Mouse (Mus musculus): ENCODE data around the gene Nlrp10. TPM values are rescaled to one million over a fixed set of nuclear protein-coding genes. Genes with fewer than 3 reads are reported as not detected.

Nlrp10 gene
- polyA plus RNA-seq (2012; fragmentation: generic; extraction: Trizol), result 0.02 TPM
- long read RNA-seq, experiment 1, result 0 reads
- long read RNA-seq, experiment 2, full-length matches to known transcripts, result 1 of 1 reads
- long read RNA-seq, experiment 2, partial matches to known transcripts, result 0 of 1 reads
- long read RNA-seq, experiment 2, other reads (novel, unspliced or antisense), result 0 of 1 reads

GRCm38 (mm10) chr7:108929726-108930393 lies at the start of gene Nlrp10:
Nlrp10 (minus strand) TSS chr7:108930178.
- Histone ChIP-seq H3K36me3 (ENCODE audit: control insufficient read depth, insufficient read depth) (no peaks in the 10 kb centered on the region), H3K79me3 (ENCODE audit: low read depth) (peaks cover 3% of the 10 kb centered on the region), H3K4me3 (ENCODE audit: insufficient read depth, poor library complexity, severe bottlenecking) (no peak within 1 kb of the TSS), H3K79me2 (ENCODE audit: control insufficient read depth, insufficient read depth) (peaks cover 5% of the 10 kb centered on the region), H3ac (ENCODE audit: control insufficient read depth, insufficient read length, low read depth) (no peak within 1 kb of the TSS), H3K27me3 (ENCODE audit: control insufficient read depth, insufficient read depth, insufficient read length) (no peaks in the 10 kb centered on the region)
- TF ChIP-seq MAX (IDR thresholded peaks at IDR 0.05) (no peak), MYOD1 (IDR thresholded peaks at IDR 0.05; ENCODE audit: control insufficient read depth, insufficient read length, low read depth) (no peak), FOSL1 (IDR thresholded peaks at IDR 0.05; ENCODE audit: insufficient read depth, low read length, poor library complexity, severe bottlenecking) (no peak), USF1 (IDR thresholded peaks at IDR 0.05; ENCODE audit: low read depth) (no peak), CTCF (IDR thresholded peaks at IDR 0.05; ENCODE audit: control insufficient read depth, insufficient read depth, insufficient read length) (no peak), MYOG (IDR thresholded peaks at IDR 0.05; ENCODE audit: control insufficient read depth, extremely low read depth, insufficient read length) (no peak), CEBPB (IDR thresholded peaks at IDR 0.05; ENCODE audit: low read depth) (no peak)

- no peaks in the 10 kb centered on the region for H3K27me3 ChIP-seq (ENCODE audit: control insufficient read depth, insufficient read depth, insufficient read length)
- H3K36me3 ChIP-seq (ENCODE audit: control insufficient read depth, insufficient read depth), result no peaks in the 10 kb centered on the region
- H3ac ChIP-seq (ENCODE audit: control insufficient read depth, insufficient read length, low read depth), result no peak overlapping the region
- H3K79me2 ChIP-seq (ENCODE audit: control insufficient read depth, insufficient read depth), result no peaks in the 10 kb centered on the region
- no peak overlapping the region for H3K4me3 ChIP-seq (ENCODE audit: insufficient read depth, poor library complexity, severe bottlenecking)
- H3K79me3 ChIP-seq (ENCODE audit: low read depth), result no peaks in the 10 kb centered on the region
- no peak for TF ChIP-seq MYOD1 (IDR thresholded peaks at IDR 0.05; ENCODE audit: control insufficient read depth, insufficient read length, low read depth)
- no peak for TF ChIP-seq CEBPB (IDR thresholded peaks at IDR 0.05; ENCODE audit: low read depth)
- no peak for TF ChIP-seq MAX (IDR thresholded peaks at IDR 0.05)
- TF ChIP-seq USF1 (IDR thresholded peaks at IDR 0.05; ENCODE audit: low read depth), result no peak
- TF ChIP-seq CTCF (IDR thresholded peaks at IDR 0.05; ENCODE audit: control insufficient read depth, insufficient read depth, insufficient read length), result no peak
- TF ChIP-seq FOSL1 (IDR thresholded peaks at IDR 0.05; ENCODE audit: insufficient read depth, low read length, poor library complexity, severe bottlenecking), result no peak
- no peak for TF ChIP-seq MYOG (IDR thresholded peaks at IDR 0.05; ENCODE audit: control insufficient read depth, extremely low read depth, insufficient read length)
Observed at GRCm38 (mm10) chr7:108972273-108972672, 42.3 kb upstream of the Nlrp10 start.

- Histone ChIP-seq H3K4me3 (ENCODE audit: insufficient read depth, poor library complexity, severe bottlenecking) (no peak overlapping the region), H3K36me3 (ENCODE audit: control insufficient read depth, insufficient read depth) (no peaks in the 10 kb centered on the region), H3K27me3 (ENCODE audit: control insufficient read depth, insufficient read depth, insufficient read length) (no peaks in the 10 kb centered on the region), H3ac (ENCODE audit: control insufficient read depth, insufficient read length, low read depth) (no peak overlapping the region), H3K79me3 (ENCODE audit: low read depth) (no peaks in the 10 kb centered on the region), H3K79me2 (ENCODE audit: control insufficient read depth, insufficient read depth) (no peaks in the 10 kb centered on the region)
- TF ChIP-seq USF1 (IDR thresholded peaks at IDR 0.05; ENCODE audit: low read depth), result no peak
- TF ChIP-seq FOSL1 (IDR thresholded peaks at IDR 0.05; ENCODE audit: insufficient read depth, low read length, poor library complexity, severe bottlenecking), result no peak
- TF ChIP-seq MYOD1 (IDR thresholded peaks at IDR 0.05; ENCODE audit: control insufficient read depth, insufficient read length, low read depth), result peak; percentile 9
- no peak for TF ChIP-seq MYOG (IDR thresholded peaks at IDR 0.05; ENCODE audit: control insufficient read depth, extremely low read depth, insufficient read length)
- no peak for TF ChIP-seq MAX (IDR thresholded peaks at IDR 0.05)
Observed at GRCm38 (mm10) chr7:108968201-108968600, 38.2 kb upstream of the Nlrp10 start.

- Histone ChIP-seq H3K27me3 (ENCODE audit: control insufficient read depth, insufficient read depth, insufficient read length) (no peaks in the 10 kb centered on the region), H3ac (ENCODE audit: control insufficient read depth, insufficient read length, low read depth) (no peak overlapping the region), H3K4me3 (ENCODE audit: insufficient read depth, poor library complexity, severe bottlenecking) (no peak overlapping the region), H3K79me2 (ENCODE audit: control insufficient read depth, insufficient read depth) (no peaks in the 10 kb centered on the region), H3K36me3 (ENCODE audit: control insufficient read depth, insufficient read depth) (no peaks in the 10 kb centered on the region), H3K79me3 (ENCODE audit: low read depth) (no peaks in the 10 kb centered on the region)
- peak; percentile 57 for TF ChIP-seq CTCF (IDR thresholded peaks at IDR 0.05; ENCODE audit: control insufficient read depth, insufficient read depth, insufficient read length)
- no peak for TF ChIP-seq FOSL1 (IDR thresholded peaks at IDR 0.05; ENCODE audit: insufficient read depth, low read length, poor library complexity, severe bottlenecking)
- no peak for TF ChIP-seq CEBPB (IDR thresholded peaks at IDR 0.05; ENCODE audit: low read depth)
- TF ChIP-seq MAX (IDR thresholded peaks at IDR 0.05), result no peak
- TF ChIP-seq USF1 (IDR thresholded peaks at IDR 0.05; ENCODE audit: low read depth), result no peak
- TF ChIP-seq MYOG (IDR thresholded peaks at IDR 0.05; ENCODE audit: control insufficient read depth, extremely low read depth, insufficient read length), result no peak
- TF ChIP-seq MYOD1 (IDR thresholded peaks at IDR 0.05; ENCODE audit: control insufficient read depth, insufficient read length, low read depth), result no peak
Observed at GRCm38 (mm10) chr7:108966742-108967362, 36.9 kb upstream of the Nlrp10 start.

GRCm38 (mm10) chr7:108965968-108966367 lies 36.0 kb upstream of the Nlrp10 start:
- H3K36me3 ChIP-seq (ENCODE audit: control insufficient read depth, insufficient read depth), result no peaks in the 10 kb centered on the region
- H3K79me2 ChIP-seq (ENCODE audit: control insufficient read depth, insufficient read depth), result no peaks in the 10 kb centered on the region
- no peaks in the 10 kb centered on the region for H3K27me3 ChIP-seq (ENCODE audit: control insufficient read depth, insufficient read depth, insufficient read length)
- H3ac ChIP-seq (ENCODE audit: control insufficient read depth, insufficient read length, low read depth), result no peak overlapping the region
- no peaks in the 10 kb centered on the region for H3K79me3 ChIP-seq (ENCODE audit: low read depth)
- no peak overlapping the region for H3K4me3 ChIP-seq (ENCODE audit: insufficient read depth, poor library complexity, severe bottlenecking)
- TF ChIP-seq USF1 (IDR thresholded peaks at IDR 0.05; ENCODE audit: low read depth) (no peak), MAX (IDR thresholded peaks at IDR 0.05) (no peak), CEBPB (IDR thresholded peaks at IDR 0.05; ENCODE audit: low read depth) (no peak), CTCF (IDR thresholded peaks at IDR 0.05; ENCODE audit: control insufficient read depth, insufficient read depth, insufficient read length) (no peak), FOSL1 (IDR thresholded peaks at IDR 0.05; ENCODE audit: insufficient read depth, low read length, poor library complexity, severe bottlenecking) (no peak), MYOG (IDR thresholded peaks at IDR 0.05; ENCODE audit: control insufficient read depth, extremely low read depth, insufficient read length) (no peak)
